Mouse (Mus musculus) v-Abl transformed pro-B cells (cell line): ENCODE measurements around the gene Clmn.

Experiments used
- in situ Hi-C, 2 experiments: fragments of 400-800 bp; cut with MboI; formaldehyde crosslinking; loops; one replicate each; pipeline ENCODE4 v1.15.1; 2025; ENCODE audit not compliant: unreplicated experiment in 2 of 2

Gene Clmn

DNA sequence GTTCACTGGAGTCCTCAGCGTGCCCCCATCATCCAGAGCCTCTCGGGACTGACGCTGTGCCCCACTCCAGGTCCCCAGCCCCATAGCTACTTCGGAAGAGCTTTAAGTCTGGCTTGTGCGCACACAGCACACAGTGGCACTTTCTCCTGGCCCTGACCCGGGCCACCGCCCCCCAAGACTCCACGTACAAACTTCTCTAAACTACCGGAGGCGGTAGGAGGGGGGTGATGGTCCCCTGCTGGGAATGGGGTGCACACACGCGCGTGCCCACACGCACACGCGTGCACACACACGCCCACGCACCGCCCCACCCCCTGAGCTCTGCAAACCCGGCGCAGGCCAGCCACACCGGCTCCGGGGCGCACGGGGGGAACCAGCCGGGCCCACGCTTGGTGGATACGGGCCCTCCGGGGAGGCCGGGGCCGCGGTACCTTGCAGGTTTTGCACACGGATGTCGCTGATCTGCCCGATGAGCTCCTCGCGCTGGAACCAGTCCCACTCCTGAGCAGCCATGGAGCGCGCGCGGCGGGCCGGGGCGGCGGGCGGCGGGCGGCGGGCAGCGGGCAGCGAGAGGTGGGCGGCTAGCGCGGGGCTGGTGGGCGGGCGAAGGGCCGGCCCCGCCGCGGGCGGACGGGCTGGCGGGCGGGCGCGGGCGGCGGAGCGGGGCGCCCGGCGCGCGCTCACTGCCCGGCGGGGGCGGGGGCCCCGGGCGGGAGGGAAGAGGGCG, at the start of gene Clmn:
Gene Clmn (minus strand): TSS at position 638 of the 727 bp plus-strand sequence.
- in situ Hi-C loops, result no loop called here

DNA sequence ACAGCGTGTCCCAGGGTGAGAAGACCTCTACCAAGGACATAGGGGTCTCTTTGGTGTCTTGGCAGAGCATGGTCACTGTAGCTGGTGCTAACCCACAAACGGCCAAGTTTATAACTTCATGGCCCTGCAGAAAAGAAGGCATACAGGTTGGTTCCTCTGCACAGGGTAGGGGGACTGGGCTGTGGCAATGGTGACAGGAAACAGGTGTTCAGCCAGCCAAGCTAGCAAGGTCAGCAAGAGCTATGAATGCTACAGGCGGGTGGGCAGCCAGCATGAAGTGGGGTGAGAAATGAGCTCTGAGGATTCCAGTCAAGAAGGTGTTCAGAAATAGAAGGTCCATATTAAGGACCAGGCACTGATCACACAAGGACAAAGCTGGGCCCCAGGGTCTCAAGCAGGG, 48.1 kb upstream of the Clmn start:
- in situ Hi-C loops, result no loop called here

DNA sequence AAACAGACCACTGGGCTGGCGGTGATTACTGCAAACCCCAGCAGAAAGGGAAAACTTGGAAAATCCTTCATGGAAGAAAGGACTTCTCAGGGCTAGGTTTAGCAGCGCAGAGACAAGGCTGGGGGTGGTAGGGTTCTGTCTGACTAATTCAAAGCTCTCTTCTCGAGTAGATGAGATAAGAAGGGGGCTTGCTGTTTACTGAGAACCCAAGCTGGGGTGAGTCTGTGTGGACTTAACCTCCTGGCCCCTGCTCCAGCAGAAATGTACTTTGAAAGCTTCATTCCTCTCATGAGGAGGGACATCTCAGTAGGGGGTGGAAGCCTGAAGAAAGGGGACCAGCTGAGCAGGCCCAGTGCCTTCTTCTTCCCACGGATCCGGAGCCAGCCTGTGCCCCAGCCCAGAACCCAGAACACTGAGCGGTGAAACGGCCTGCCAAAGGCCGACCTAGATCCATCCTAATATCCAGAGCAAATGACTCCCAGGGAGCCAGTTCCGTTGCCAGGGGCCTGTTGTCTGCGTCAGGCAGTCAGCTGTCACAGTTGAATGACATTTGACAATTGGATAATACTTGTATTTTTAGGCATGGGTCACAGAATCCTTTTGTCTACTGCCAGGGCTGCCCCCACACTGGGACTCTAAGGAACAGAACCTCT, 47.5 kb upstream of the Clmn start:
- in situ Hi-C loops, result no loop called here

DNA sequence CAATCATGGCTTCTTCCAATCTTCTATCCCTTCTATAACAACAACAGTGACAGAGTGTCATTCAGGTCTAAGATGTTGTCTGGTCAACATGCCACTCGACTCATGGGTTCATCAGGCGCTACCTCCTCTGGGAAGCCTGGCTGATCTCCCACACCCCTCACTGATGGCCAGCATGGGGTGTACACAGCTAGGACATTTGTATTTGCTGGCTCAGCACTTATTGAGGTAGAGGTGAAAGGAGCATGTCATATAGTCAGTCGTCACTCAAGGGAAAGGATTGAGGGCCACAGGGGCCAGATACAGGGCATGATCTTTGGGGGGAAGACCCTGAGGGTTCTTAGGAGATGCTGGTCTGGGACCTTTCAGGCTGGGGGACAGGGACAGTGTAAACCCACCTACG, 44.9 kb upstream of the Clmn start:
- in situ Hi-C loops, result no loop called here

DNA sequence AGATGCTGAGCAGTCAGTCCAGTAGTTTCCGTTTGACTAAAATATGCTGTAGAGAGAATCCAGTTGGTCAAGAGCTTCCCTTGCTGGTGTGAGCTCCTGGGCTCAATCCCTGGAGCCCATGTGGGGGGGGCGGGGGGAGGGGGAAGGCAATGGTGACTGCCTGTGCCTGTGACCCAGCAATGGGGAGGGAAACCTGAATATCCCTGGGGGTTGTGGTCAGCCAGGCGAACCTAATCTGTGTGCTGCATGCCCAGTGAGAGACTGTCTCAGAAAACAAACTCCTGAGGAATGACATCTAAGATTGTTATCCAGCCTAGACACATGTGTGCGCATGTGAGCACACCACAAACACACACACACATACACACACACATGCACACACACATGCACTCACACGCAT, 44.1 kb upstream of the Clmn start:
- in situ Hi-C loops, result no loop called here

DNA sequence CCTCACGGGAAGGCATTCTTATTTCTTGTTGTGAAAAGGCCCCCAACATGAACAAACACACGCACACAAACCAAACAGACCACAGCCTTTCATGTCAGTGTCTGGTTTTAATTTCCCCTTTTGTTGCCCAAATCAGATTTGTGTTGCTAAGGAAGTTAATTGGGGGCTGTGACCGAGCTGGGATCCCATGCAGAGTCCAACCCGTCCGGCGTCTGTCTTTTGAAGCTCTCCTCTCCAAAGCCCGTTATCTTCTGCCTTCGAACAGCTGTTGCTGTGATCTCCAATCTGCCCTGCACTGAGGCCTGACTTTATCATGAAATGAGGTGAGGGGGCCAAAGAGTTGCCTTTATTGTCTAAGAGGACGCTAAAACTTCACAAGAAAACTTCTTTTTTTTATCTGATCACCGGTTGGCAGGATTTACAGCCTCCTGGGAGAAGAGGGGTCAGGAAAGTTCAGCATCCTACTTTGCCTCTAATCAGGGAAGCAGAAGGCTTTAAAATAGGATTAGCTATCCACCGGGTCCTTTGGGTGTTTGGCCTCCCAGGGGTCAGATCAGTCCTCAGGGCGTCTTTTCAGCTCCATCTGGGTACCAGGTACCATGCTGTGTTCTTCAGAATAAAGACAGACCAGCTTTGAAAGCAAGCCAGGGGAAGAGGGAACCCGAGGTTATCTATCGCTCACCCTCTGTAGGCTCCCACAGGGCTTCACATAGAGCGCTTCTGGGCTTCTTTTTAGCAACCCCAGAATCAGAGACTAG, 43.3 kb upstream of the Clmn start:
- in situ Hi-C loops, result no loop called here

DNA sequence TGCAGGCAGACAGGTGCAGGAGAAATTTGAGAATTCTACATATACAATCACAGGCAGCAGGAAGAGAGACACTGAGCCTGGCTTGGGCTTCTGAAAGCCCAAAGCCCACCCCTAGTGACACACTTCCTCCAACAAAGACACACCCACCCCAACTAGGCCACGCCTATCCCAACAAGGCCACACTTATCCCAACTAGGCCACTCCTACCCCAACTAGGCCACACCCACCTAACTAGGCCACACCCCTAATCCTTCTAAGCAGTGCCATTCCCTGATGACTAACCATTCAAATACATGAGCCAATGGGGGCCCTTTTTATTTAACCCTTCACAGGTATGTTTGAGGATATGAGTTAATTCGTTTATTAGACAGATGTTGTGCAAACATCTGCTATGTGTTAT, 42.3 kb upstream of the Clmn start:
- in situ Hi-C loops, result no loop called here

DNA sequence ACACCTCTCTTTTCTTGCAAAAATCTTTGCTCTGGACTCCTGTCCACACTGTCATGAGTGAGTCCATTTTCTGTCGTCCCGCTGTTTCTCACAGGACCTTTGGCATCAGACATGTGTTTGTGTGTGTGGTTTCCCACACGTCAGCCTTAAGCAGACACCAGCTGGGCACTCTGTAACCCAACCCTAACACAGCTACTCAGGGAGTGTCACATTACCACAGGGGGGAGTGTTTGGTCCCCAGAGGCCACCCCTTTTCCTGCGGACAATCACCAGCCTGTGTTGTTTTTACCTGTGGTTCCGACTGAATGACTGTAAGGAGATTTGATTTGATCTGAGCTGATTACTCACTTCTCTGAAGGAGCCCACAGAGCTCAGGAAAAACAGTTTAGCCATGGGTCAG, 39.3 kb upstream of the Clmn start:
- in situ Hi-C loops, result no loop called here

DNA sequence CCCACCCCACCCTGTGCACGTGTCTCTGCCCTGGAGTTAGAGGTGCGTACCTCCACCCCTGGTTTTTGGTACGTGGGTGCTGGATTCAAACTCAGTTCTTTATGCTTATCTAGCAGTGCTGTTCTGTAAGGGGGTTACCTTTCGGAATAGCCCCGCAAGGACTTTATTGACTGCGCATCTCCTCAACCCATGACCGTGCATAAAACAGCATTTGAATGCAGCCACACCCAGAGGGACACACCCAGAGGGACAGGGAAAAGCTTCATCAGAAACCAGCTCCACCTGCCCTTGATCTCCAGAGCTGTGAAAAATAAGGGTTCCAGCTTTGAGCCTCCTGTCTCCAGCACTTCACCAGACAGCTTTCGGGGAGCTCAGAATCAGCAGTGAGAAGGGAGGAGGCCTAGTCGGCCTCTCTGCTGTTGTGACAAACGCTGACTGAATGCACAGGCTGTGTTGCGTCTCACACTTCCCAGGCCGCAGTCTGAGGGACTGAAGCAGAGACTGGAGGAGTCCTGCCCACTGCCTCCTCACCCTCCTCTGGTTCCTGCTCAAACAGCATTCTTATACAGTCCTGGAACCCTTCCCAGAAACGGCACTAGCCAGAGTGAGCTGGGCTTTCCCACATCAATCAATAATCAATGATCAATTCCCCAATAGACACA, 37.6 kb upstream of the Clmn start:
- in situ Hi-C loops, result no loop called here

DNA sequence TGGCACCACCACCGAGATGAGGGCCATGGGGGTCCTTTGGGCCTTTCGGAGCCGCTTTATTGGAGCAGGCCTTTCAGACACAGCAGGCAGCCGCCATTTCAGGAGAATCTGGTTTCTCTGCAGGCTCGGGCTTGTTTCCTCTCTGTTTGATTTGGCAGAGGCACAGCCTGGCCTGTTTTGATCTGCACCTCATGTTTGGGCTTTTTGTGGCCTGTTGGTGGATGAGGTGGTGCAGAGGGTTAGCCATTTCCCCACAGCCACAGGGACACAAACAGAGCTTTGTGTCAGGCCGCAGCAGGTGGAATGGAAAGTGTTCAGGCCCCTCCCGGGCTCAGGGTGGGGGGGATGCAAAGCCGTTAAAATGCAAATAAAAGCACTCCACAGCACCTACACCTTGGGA, 36.4 kb upstream of the Clmn start:
- in situ Hi-C loops, result no loop called here

DNA sequence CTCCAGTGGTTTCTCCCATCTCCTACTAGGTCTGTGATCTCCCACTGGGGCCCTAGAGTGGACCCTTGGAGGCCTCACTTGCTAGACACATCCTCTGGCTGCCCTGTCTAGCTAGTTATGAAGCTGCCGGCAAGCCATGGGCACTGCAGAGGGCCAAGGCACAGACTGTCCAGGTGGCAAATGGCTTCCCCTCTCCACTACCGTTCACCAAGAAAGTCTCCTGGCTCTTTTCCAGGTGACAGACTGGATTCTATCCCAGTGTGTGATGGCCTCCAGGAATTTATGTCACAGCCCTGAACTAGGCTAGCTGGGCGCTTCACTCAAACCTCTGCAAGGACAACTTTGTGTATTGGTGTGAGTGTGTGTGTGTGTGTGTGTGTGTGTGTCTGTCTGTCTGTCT, 35.0 kb upstream of the Clmn start:
- in situ Hi-C loops, result no loop called here

DNA sequence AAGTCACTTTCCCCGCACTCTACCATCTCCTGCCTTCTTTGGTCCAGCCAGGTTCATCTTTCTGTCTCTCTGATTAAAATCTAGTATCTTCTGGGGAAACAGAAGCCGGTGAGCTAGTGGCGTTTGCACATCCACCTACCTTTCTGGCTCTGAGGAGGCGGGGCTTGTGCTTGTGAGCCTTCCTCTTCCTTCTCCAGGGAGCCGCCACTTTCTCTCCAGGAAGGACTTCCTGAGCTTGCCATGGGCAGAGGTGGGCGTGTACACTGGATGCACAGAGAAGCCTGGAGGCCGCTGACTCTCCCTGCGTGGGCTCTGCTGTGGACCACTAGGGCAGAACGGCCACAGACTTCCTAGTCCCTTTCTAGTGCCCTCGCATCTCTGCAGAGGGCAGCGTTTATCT, 34.3 kb upstream of the Clmn start:
- in situ Hi-C loops, result no loop called here

DNA sequence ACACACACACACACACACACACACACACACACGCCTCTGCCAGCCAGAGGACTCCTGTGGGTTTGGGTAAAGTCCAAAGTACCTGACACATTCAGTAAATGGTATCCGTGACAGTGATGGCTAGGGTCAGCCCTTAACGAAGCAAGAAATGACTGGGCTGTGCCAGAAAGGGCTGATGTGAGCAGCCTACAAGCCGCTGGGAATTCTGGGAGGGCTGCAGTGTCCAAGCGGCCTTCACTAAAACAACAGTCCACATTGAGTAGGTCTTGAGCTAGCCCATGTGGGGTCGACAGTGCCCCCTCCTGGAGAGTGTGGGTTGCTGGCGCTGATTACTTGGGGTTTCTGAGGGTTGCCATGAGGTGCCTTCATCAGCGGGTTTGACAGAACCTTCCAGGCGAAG, 33.8 kb upstream of the Clmn start:
- in situ Hi-C loops, result no loop called here

DNA sequence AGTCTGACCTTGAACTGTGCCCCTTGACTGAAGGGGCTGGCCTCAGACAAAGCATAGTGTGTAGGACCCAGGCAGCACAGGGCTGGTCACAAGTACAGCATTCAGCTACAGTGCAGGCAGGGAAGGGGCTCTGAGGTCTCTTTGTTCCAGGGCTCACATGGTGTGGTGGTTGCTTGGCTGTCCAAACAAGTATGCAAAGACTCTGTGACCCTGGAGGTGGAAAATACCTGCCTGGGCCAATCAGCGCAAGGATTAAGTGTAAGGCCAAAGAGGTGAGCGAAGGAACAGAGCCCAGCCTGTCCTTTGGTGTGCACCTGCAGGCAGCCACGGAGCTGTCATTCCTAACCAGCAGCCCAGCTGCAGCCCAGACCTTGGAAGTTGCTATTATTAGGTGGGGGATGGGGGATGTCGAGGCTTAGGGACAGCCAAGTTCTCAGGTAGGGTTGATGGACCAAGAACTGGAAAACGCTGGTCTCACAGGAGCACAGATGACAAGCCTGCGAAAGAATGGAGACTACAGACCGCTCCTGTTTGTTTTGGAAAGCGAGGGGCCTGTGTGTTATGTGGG, 32.3 kb upstream of the Clmn start:
- in situ Hi-C loops, result no loop called here

DNA sequence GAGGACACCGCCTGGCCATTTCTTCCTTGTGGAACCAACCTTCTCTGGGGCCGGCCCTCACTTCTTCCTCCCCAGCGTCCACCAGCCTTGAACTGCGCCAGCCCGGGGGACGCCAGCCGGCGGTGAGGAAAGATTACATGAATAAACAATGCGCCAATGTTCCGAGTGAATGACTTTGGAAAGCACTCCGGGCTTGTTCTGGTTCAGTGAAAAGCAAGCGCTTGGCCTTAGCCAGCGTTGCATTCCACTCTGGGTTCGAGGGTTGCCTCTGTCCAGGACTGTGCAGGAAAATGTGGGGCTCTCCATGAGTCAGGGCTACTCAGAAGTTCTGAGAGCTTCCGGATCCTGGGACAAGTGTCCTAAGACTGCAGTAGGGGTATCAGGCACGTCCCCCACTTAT, 31.8 kb upstream of the Clmn start:
- in situ Hi-C loops, result no loop called here

DNA sequence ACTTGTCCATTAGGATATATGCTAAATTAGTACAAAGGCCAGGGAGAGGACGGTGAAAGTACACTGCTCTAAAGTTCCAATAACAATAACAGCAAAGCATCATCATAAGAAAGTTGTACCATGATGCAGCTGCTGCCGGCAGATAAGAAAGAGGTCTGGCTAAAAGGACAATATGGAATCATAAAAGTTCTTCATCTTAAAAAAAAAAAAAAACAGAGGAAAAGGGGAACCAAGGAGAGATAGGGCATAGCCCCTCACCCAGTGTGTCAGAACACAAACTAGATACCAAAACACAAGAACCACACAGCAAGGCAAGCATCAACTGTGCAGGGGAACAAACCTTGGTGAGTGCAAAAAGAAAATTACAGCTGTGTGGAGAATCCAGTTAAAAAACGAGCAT, 27.4 kb upstream of the Clmn start:
- in situ Hi-C loops, result no loop called here

DNA sequence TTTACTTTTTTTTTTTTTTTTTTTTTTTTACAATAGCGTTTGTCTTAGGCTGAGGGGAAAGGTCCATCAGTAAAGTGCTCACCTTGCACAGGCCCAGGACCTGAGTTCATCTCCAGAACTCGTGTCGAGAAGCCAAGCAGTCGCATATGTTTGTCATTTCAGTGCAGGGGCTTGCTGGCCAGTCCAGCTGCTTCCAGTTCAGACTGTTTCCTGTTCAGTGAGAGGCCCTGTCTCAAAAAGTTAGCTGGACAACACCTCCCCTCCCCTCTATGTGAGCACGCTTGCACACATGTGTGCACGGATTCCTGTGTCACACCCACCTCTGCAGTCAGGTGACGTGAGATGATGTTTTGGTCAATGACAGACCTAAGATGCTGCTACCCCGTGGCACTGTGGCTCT, 25.2 kb upstream of the Clmn start:
- in situ Hi-C loops, result no loop called here

DNA sequence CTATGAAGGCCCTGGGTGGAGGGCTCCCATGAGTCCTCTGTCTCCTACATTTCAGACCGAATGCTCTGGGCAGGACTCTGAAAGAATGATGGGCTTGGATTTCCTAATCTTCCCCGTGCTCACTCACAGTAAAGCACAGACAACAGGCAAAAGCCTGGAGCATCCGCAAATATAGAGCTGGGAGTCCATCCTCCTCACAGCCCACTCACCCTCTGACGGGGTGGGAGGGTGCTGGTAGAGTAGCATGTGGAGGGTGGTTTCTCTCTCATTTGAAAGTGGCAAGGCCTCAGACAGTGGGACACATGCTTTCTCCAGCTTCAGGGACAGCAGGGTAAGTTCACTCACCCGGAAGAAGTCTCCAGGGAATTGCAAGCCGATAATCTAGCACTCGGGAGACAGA, 21.2 kb upstream of the Clmn start:
- in situ Hi-C loops, result no loop called here

DNA sequence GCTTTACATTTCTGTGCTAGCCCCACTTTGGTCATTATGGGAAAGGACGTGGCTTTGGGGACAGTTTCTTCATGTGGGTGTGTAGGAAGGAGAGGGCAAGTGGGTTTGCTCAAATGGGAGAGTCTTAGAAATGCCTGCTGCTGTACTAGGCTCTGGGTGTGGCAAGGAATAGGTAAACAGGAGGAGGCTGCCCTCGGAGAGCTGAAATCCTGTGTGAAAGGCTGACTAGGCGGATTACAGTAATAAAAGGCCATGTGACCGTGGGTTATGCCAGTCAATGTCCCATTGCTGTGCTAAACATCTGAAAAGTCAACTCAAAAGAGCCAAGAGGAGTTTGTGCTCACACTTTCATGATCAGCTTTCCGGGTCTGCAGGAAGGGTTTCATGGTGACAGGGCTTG, 17.7 kb upstream of the Clmn start:
- in situ Hi-C loops, result no loop called here

DNA sequence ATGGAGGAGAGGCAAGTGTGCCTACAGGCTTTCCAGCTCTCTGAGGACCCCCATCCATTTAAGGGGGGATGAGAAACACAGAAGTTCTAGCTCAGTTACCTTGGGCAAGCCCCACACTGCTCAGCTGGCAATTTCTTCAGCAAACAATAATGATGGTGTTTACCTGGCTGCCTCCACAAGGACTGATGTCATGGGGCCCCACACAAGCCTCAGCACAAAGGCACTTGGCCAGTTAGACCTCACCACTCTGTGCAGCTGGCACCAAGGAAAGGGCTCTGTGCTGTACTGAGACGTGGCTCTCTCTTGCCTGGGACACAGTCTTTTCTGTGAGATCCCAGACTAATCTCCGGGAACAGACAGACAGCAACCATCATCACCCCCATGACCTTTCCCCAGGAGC, 17.2 kb upstream of the Clmn start:
- in situ Hi-C loops, result no loop called here

DNA sequence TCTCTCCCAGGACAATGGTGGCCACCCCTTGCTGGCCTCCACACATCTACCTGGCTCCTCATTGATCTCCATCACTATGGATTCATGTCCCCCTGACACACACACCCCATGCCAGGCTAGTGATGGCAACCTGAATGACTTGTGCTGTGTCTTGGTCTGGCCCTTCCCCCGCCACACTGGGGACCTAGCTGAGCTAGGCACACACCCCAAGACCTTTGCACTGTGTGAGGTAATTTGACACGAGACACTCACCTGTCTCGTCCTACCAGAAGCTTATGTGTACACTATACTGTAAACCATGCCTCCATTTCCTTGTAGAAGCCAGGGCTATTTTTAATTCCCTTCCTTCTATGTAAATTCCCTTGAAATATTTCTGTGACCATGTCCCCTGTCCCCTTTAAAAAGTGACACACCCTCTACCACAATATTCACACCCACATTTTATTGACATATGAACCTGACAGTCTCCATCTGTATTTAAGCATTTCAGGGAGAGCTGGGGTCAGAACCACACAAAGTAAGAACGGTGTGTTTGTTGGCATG, 16.7 kb upstream of the Clmn start:
- in situ Hi-C loops, result no loop called here
